Mouse (Mus musculus): Measurements from ENCODE around the gene H2-T3. TPM values are rescaled to one million over a fixed set of nuclear protein-coding genes. Genes with fewer than 3 reads are reported as not detected.
"Not testable (repeated sequence)": the region's sequence is repeated elsewhere in the genome, so short reads cannot be mapped to it uniquely, and the experiment has no call there.

The H2-T3 gene
- polyA plus RNA-seq, 1 experiment: not detected

- no peak for DNase-seq (ENCODE audit: low read depth)
- TF ChIP-seq POLR2A (IDR thresholded peaks at IDR 0.05; ENCODE audit: borderline replicate concordance, extremely low read depth, insufficient read depth, insufficient read length, poor library complexity, severe bottlenecking) (no peak), CTCF (IDR thresholded peaks at IDR 0.05; ENCODE audit: borderline replicate concordance, extremely low read depth, insufficient read depth, insufficient read length) (no peak)
Observed at GRCm38 (mm10) chr17:36205862-36206261, 15.8 kb upstream of the H2-T3 start.

GRCm38 (mm10) chr17:36205456-36205855, 15.4 kb upstream of the H2-T3 start:
- no peak for DNase-seq (ENCODE audit: low read depth)
- no peak for TF ChIP-seq POLR2A (IDR thresholded peaks at IDR 0.05; ENCODE audit: borderline replicate concordance, extremely low read depth, insufficient read depth, insufficient read length, poor library complexity, severe bottlenecking)
- TF ChIP-seq CTCF (IDR thresholded peaks at IDR 0.05; ENCODE audit: borderline replicate concordance, extremely low read depth, insufficient read depth, insufficient read length): no peak

- DNase-seq (ENCODE audit: low read depth): no peak
- no peak for TF ChIP-seq POLR2A (IDR thresholded peaks at IDR 0.05; ENCODE audit: borderline replicate concordance, extremely low read depth, insufficient read depth, insufficient read length, poor library complexity, severe bottlenecking)
- no peak for TF ChIP-seq CTCF (IDR thresholded peaks at IDR 0.05; ENCODE audit: borderline replicate concordance, extremely low read depth, insufficient read depth, insufficient read length)
Observed at GRCm38 (mm10) chr17:36201851-36202250, 11.8 kb upstream of the H2-T3 start.

- DNase-seq (ENCODE audit: low read depth): peak; percentile 5
- TF ChIP-seq POLR2A (IDR thresholded peaks at IDR 0.05; ENCODE audit: borderline replicate concordance, extremely low read depth, insufficient read depth, insufficient read length, poor library complexity, severe bottlenecking) (no peak), CTCF (IDR thresholded peaks at IDR 0.05; ENCODE audit: borderline replicate concordance, extremely low read depth, insufficient read depth, insufficient read length) (peak; percentile 46)
Observed at GRCm38 (mm10) chr17:36198317-36198716, 8.2 kb upstream of the H2-T3 start.

- TF ChIP-seq POLR2A (IDR thresholded peaks at IDR 0.05; ENCODE audit: borderline replicate concordance, extremely low read depth, insufficient read depth, insufficient read length, poor library complexity, severe bottlenecking) (no peak), CTCF (IDR thresholded peaks at IDR 0.05; ENCODE audit: borderline replicate concordance, extremely low read depth, insufficient read depth, insufficient read length) (no peak)
- no peak for DNase-seq (ENCODE audit: low read depth)
Observed at GRCm38 (mm10) chr17:36194471-36194870, 4.4 kb upstream of the H2-T3 start.

GRCm38 (mm10) chr17:36193546-36194141, 3.6 kb upstream of the H2-T3 start:
- TF ChIP-seq CTCF (IDR thresholded peaks at IDR 0.05; ENCODE audit: borderline replicate concordance, extremely low read depth, insufficient read depth, insufficient read length) (peak; percentile 93), POLR2A (IDR thresholded peaks at IDR 0.05; ENCODE audit: borderline replicate concordance, extremely low read depth, insufficient read depth, insufficient read length, poor library complexity, severe bottlenecking) (no peak)

GRCm38 (mm10) chr17:36192371-36192770, 2.3 kb upstream of the H2-T3 start:
- no peak for TF ChIP-seq CTCF (IDR thresholded peaks at IDR 0.05; ENCODE audit: borderline replicate concordance, extremely low read depth, insufficient read depth, insufficient read length)
- no peak for TF ChIP-seq POLR2A (IDR thresholded peaks at IDR 0.05; ENCODE audit: borderline replicate concordance, extremely low read depth, insufficient read depth, insufficient read length, poor library complexity, severe bottlenecking)
- no peak for DNase-seq (ENCODE audit: low read depth)

More at GRCm38 (mm10) chr17:36193546-36194141, 3.6 kb upstream of the H2-T3 start:
- DNase-seq (ENCODE audit: low read depth): peak; percentile 86

- no peak for DNase-seq (ENCODE audit: low read depth)
- TF ChIP-seq CTCF (IDR thresholded peaks at IDR 0.05; ENCODE audit: borderline replicate concordance, extremely low read depth, insufficient read depth, insufficient read length) (no peak), POLR2A (IDR thresholded peaks at IDR 0.05; ENCODE audit: borderline replicate concordance, extremely low read depth, insufficient read depth, insufficient read length, poor library complexity, severe bottlenecking) (no peak)
Observed at GRCm38 (mm10) chr17:36189491-36190168, 457 bp downstream of the H2-T3 start.

- TF ChIP-seq CTCF (IDR thresholded peaks at IDR 0.05; ENCODE audit: borderline replicate concordance, extremely low read depth, insufficient read depth, insufficient read length) (no peak), POLR2A (IDR thresholded peaks at IDR 0.05; ENCODE audit: borderline replicate concordance, extremely low read depth, insufficient read depth, insufficient read length, poor library complexity, severe bottlenecking) (no peak)
- no peak for DNase-seq (ENCODE audit: low read depth)
Observed at GRCm38 (mm10) chr17:36187540-36187939, 2.5 kb downstream of the H2-T3 start.

GRCm38 (mm10) chr17:36182212-36182611, 7.9 kb downstream of the H2-T3 start:
- no peak for DNase-seq (ENCODE audit: low read depth)
- TF ChIP-seq CTCF (IDR thresholded peaks at IDR 0.05; ENCODE audit: borderline replicate concordance, extremely low read depth, insufficient read depth, insufficient read length) (no peak), POLR2A (IDR thresholded peaks at IDR 0.05; ENCODE audit: borderline replicate concordance, extremely low read depth, insufficient read depth, insufficient read length, poor library complexity, severe bottlenecking) (no peak)

- DNase-seq (ENCODE audit: low read depth): not testable (repeated sequence)
Observed at GRCm38 (mm10) chr17:36179446-36179845, 10.6 kb downstream of the H2-T3 start.

- peak; percentile 26 for DNase-seq (ENCODE audit: low read depth)
Observed at GRCm38 (mm10) chr17:36178938-36179337, 11.1 kb downstream of the H2-T3 start.

- DNase-seq (ENCODE audit: low read depth): not testable (repeated sequence)
Observed at GRCm38 (mm10) chr17:36176132-36176531, 14.0 kb downstream of the H2-T3 start.

All from brain, embryonic 14.5 days (tissue).